Mouse (Mus musculus): ENCODE measurements around the gene Gm12166. TPM values are rescaled to one million over a fixed set of nuclear protein-coding genes. Genes with fewer than 3 reads are reported as not detected.
"Not testable (repeated sequence)": the region's sequence is repeated elsewhere in the genome, so short reads cannot be mapped to it uniquely, and the experiment has no call there.

The Gm12166 gene
- polyA plus RNA-seq, 1 experiment from 2014 or later, result 8.3 TPM

DNA sequence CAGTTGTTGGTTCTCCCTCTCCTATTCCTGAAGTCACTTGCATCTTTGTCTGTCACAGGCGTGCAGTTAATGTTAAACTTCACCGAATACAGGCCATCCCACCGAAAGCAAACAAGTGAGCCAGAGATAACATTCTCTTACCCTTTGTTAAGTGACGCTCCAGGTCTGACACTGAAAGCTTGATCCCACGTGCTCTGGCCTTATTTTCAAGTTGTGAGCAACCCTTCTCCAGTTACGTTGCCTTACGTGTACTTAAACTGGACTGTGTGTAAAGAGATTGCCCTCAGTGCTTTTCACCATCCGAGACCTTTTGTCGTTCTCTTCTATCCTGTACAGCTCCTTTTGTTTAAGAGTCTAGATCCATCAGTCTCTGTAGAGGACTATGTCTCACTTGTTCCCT lies 5.9 kb upstream of the Gm12166 start:
- ATAC-seq (no peak), DNase-seq (ENCODE audit: low spot score) (no peak)
- Histone ChIP-seq H3K4me3 (ENCODE audit: low read depth, low read length) (peak overlapping the region; percentile 66; the same call in 1 of the 2 replicates), H3K36me3 (ENCODE audit: insufficient read depth, low read length) (no peaks in the 10 kb centered on the region), H3K9ac (replicated peaks; ENCODE audit: low read depth) (peak overlapping the region; percentile 8; the same call in 1 of the 2 replicates), H3K4me2 (replicated peaks; ENCODE audit: low read depth, low read length) (peak overlapping the region; percentile 72), H3K9me3 (ENCODE audit: low read length) (no peaks in the 10 kb centered on the region), H3K4me1 (ENCODE audit: insufficient read depth, low read depth, low read length) (peaks cover 3% of the 10 kb centered on the region; the same call in 1 of the 2 replicates), H3K27ac (ENCODE audit: low read length) (0 out of 2 replicates have a peak overlapping the region, but pooled peaks have one; percentile 7), H3K27me3 (replicated peaks; ENCODE audit: insufficient read depth, low read length) (no peaks in the 10 kb centered on the region)
- no peak for TF ChIP-seq CTCF (IDR thresholded peaks at IDR 0.05)
- TF ChIP-seq EP300 (IDR thresholded peaks at IDR 0.05), result no peak
- WGBS, result 26% methylated on average over 9 of the region's 9 CpGs

- peak overlapping the region; percentile 66 for H3K4me3 ChIP-seq (ENCODE audit: low read depth, low read length)
- H3K9ac ChIP-seq (replicated peaks; ENCODE audit: low read depth), result peak overlapping the region; percentile 83
- H3K27me3 ChIP-seq (replicated peaks; ENCODE audit: insufficient read depth, low read length), result no peaks in the 10 kb centered on the region
- WGBS, result 2% methylated on average over 25 of the region's 25 CpGs
- ATAC-seq, result peak; percentile 11
- H3K36me3 ChIP-seq (ENCODE audit: insufficient read depth, low read length), result no peaks in the 10 kb centered on the region
- no peaks in the 10 kb centered on the region for H3K9me3 ChIP-seq (ENCODE audit: low read length)
- peak overlapping the region; percentile 81 for H3K27ac ChIP-seq (ENCODE audit: low read length)
- H3K4me1 ChIP-seq (ENCODE audit: insufficient read depth, low read depth, low read length), result peaks cover 3% of the 10 kb centered on the region; the same call in 1 of the 2 replicates
- TF ChIP-seq CTCF (IDR thresholded peaks at IDR 0.05), result no peak
- no peak for TF ChIP-seq EP300 (IDR thresholded peaks at IDR 0.05)
- H3K4me2 ChIP-seq (replicated peaks; ENCODE audit: low read depth, low read length), result peak overlapping the region; percentile 72
- peak; percentile 37 for DNase-seq (ENCODE audit: low spot score)
Observed at GRCm38 (mm10) chr11:46056770-46057411, 4.8 kb upstream of the Gm12166 start.

DNA sequence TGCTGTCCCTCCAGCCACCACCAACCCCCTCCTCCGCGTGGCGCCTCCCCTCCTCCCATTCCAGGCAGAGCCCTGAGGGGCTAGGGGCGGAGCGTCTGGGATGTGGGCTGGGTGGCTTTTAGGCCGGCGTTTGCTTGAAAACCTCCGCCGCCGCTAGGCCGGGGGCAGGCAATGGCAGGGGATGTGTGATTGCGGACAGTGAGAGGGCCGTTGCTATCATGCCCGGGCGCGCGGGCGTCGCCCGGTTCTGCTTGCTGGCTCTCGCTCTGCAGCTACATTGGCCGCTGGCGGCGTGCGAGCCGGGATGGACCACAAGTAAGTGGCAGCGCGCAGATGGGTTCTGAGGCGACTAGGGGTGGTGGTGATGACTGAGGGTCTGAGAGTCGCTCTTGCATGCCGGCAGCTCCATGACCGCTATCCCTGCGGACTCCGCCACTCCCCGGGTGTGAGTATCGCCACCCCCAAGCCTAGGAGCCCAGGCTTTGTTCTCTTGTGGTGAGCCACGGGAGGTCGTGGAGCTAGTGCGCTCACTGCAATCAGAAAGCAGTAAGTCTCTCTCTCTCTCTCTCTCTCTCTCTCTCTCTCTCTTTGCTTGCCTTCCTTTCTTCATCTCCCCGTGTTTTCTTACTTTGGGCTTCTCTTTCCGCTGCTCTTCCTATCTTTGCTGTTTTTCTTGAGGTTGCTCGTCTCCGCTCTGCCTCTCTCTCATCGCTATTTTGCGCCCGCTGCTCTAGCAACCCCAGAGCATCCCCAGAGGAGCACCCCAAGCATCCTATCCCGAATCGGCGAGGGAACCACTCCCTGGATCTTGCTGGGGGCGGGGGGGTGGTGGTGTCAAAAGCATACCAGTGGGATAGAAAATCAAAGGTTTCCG lies 4.0 kb upstream of the Gm12166 start, which contains the start of gene Adam19:
TSS of gene Adam19 (plus strand) at position 97 of the 874 bp plus-strand sequence.
- H3K4me2 ChIP-seq (replicated peaks; ENCODE audit: low read depth, low read length), result peak within 1 kb of the TSS; percentile 72
- H3K9me3 ChIP-seq (ENCODE audit: low read length), result no peaks in the 10 kb centered on the region
- H3K4me3 ChIP-seq (ENCODE audit: low read depth, low read length), result peak within 1 kb of the TSS; percentile 66
- TF ChIP-seq EP300 (IDR thresholded peaks at IDR 0.05), result no peak
- TF ChIP-seq CTCF (IDR thresholded peaks at IDR 0.05), result peak; percentile 37
- no peaks in the 10 kb centered on the region for H3K27me3 ChIP-seq (replicated peaks; ENCODE audit: insufficient read depth, low read length)
- 2% methylated on average over 49 of the region's 51 CpGs for WGBS
- peak; percentile 79 for DNase-seq (ENCODE audit: low spot score)
- peak within 1 kb of the TSS; percentile 83 for H3K9ac ChIP-seq (replicated peaks; ENCODE audit: low read depth)
- H3K27ac ChIP-seq (ENCODE audit: low read length), result peak within 1 kb of the TSS; percentile 81
- peak; percentile 77 for ATAC-seq
- no peaks in the 10 kb centered on the region for H3K36me3 ChIP-seq (ENCODE audit: insufficient read depth, low read length)
- H3K4me1 ChIP-seq (ENCODE audit: insufficient read depth, low read depth, low read length), result peaks cover 3% of the 10 kb centered on the region; the same call in 1 of the 2 replicates

GRCm38 (mm10) chr11:46054911-46055895 lies 3.1 kb upstream of the Gm12166 start:
- Histone ChIP-seq H3K4me2 (replicated peaks; ENCODE audit: low read depth, low read length) (peak overlapping the region; percentile 72), H3K27me3 (replicated peaks; ENCODE audit: insufficient read depth, low read length) (no peaks in the 10 kb centered on the region), H3K9me3 (ENCODE audit: low read length) (no peaks in the 10 kb centered on the region), H3K36me3 (ENCODE audit: insufficient read depth, low read length) (no peaks in the 10 kb centered on the region), H3K9ac (replicated peaks; ENCODE audit: low read depth) (peak overlapping the region; percentile 83; the same call in 1 of the 2 replicates), H3K4me1 (ENCODE audit: insufficient read depth, low read depth, low read length) (peaks cover 3% of the 10 kb centered on the region; the same call in 1 of the 2 replicates), H3K4me3 (ENCODE audit: low read depth, low read length) (peak overlapping the region; percentile 66), H3K27ac (ENCODE audit: low read length) (peak overlapping the region; percentile 81)
- 26% methylated on average over 12 of the region's 13 CpGs for WGBS
- ATAC-seq (peak; percentile 10; the same call in 1 of the 2 replicates), DNase-seq (ENCODE audit: low spot score) (peak; percentile 44)
- TF ChIP-seq EP300 (IDR thresholded peaks at IDR 0.05), result no peak
- TF ChIP-seq CTCF (IDR thresholded peaks at IDR 0.05), result no peak

GRCm38 (mm10) chr11:46054311-46054710 lies 2.2 kb upstream of the Gm12166 start:
- no peaks in the 10 kb centered on the region for H3K27me3 ChIP-seq (replicated peaks; ENCODE audit: insufficient read depth, low read length)
- no peak overlapping the region for H3K9ac ChIP-seq (replicated peaks; ENCODE audit: low read depth)
- TF ChIP-seq CTCF (IDR thresholded peaks at IDR 0.05), result no peak
- TF ChIP-seq EP300 (IDR thresholded peaks at IDR 0.05), result no peak
- no peak overlapping the region for H3K4me3 ChIP-seq (ENCODE audit: low read depth, low read length)
- no peak for DNase-seq (ENCODE audit: low spot score)
- no peak overlapping the region for H3K4me2 ChIP-seq (replicated peaks; ENCODE audit: low read depth, low read length)
- H3K27ac ChIP-seq (ENCODE audit: low read length), result no peak overlapping the region
- ATAC-seq, result no peak
- no peaks in the 10 kb centered on the region for H3K36me3 ChIP-seq (ENCODE audit: insufficient read depth, low read length)
- H3K4me1 ChIP-seq (ENCODE audit: insufficient read depth, low read depth, low read length), result no peaks in the 10 kb centered on the region; the same call in 1 of the 2 replicates
- no peaks in the 10 kb centered on the region for H3K9me3 ChIP-seq (ENCODE audit: low read length)
- 60% methylated on average over 5 of the region's 5 CpGs for WGBS

GRCm38 (mm10) chr11:46053457-46053856 lies 1.3 kb upstream of the Gm12166 start:
- H3K9ac ChIP-seq (replicated peaks; ENCODE audit: low read depth); H3K9me3 ChIP-seq (ENCODE audit: low read length); DNase-seq (ENCODE audit: low spot score); H3K4me1 ChIP-seq (ENCODE audit: insufficient read depth, low read depth, low read length); H3K4me2 ChIP-seq (replicated peaks; ENCODE audit: low read depth, low read length); ATAC-seq; H3K27me3 ChIP-seq (replicated peaks; ENCODE audit: insufficient read depth, low read length); H3K27ac ChIP-seq (ENCODE audit: low read length); H3K36me3 ChIP-seq (ENCODE audit: insufficient read depth, low read length); H3K4me3 ChIP-seq (ENCODE audit: low read depth, low read length): not testable (repeated sequence)
- 93% methylated on average over 3 of the region's 3 CpGs for WGBS

Measured in lung, postnatal 0 days (tissue).